Mouse (Mus musculus) c-Kit-positive CD71-positive TER-119-negative erythroid progenitor cells, embryonic 14.5 days (primary cell): ENCODE measurements around the gene 1700069L16Rik.

Source experiments
- DNase-seq: peaks from one replicate; pipeline ENCODE4 v3.0.0-alpha.2; 2013; ENCODE audit warnings: low read depth

The 1700069L16Rik gene

GRCm38 (mm10) chr5:113687514-113687913 is 37.1 kb downstream of the 1700069L16Rik start:
- DNase-seq, result no peak

GRCm38 (mm10) chr5:113685471-113685870 is 39.1 kb downstream of the 1700069L16Rik start:
- DNase-seq, result no peak

GRCm38 (mm10) chr5:113683246-113683645 is 41.3 kb downstream of the 1700069L16Rik start:
- DNase-seq, result no peak

GRCm38 (mm10) chr5:113682472-113682871 is 42.1 kb downstream of the 1700069L16Rik start:
- DNase-seq, result no peak

GRCm38 (mm10) chr5:113681219-113681618 is 43.4 kb downstream of the 1700069L16Rik start:
- no peak for DNase-seq

GRCm38 (mm10) chr5:113679509-113679908 is 45.1 kb downstream of the 1700069L16Rik start:
- no peak for DNase-seq

- no peak for DNase-seq
Observed at GRCm38 (mm10) chr5:113678743-113679452, 45.7 kb downstream of the 1700069L16Rik start.

- no peak for DNase-seq
Observed at GRCm38 (mm10) chr5:113677541-113677940, 47.0 kb downstream of the 1700069L16Rik start.

GRCm38 (mm10) chr5:113674851-113675250 is 49.7 kb downstream of the 1700069L16Rik start:
- DNase-seq, result no peak

- no peak for DNase-seq
Observed at GRCm38 (mm10) chr5:113672456-113672855, 52.1 kb downstream of the 1700069L16Rik start.

- DNase-seq, result no peak
Observed at GRCm38 (mm10) chr5:113670597-113670996, 54.0 kb downstream of the 1700069L16Rik start.

- no peak for DNase-seq
Observed at GRCm38 (mm10) chr5:113670110-113670509, 54.5 kb downstream of the 1700069L16Rik start.

- peak; percentile 21 for DNase-seq
Observed at GRCm38 (mm10) chr5:113664629-113665195, 59.9 kb downstream of the 1700069L16Rik start.

- DNase-seq, result no peak
Observed at GRCm38 (mm10) chr5:113664127-113664526, 60.4 kb downstream of the 1700069L16Rik start.

- no peak for DNase-seq
Observed at GRCm38 (mm10) chr5:113660872-113661271, 63.7 kb downstream of the 1700069L16Rik start.

- DNase-seq, result no peak
Observed at GRCm38 (mm10) chr5:113654821-113655220, 69.8 kb downstream of the 1700069L16Rik start.

GRCm38 (mm10) chr5:113654206-113654605 is 70.4 kb downstream of the 1700069L16Rik start:
- no peak for DNase-seq

GRCm38 (mm10) chr5:113652215-113652614 is 72.4 kb downstream of the 1700069L16Rik start:
- no peak for DNase-seq

GRCm38 (mm10) chr5:113650035-113650865 is 74.3 kb downstream of the 1700069L16Rik start, which contains the start of gene Cmklr1:
Cmklr1 (minus strand) TSS chr5:113650426.
- DNase-seq, result no peak

GRCm38 (mm10) chr5:113648647-113649211 is 75.8 kb downstream of the 1700069L16Rik start:
- DNase-seq, result no peak

GRCm38 (mm10) chr5:113647141-113647540 is 77.4 kb downstream of the 1700069L16Rik start:
- no peak for DNase-seq

GRCm38 (mm10) chr5:113644520-113644919 is 80.1 kb downstream of the 1700069L16Rik start:
- DNase-seq, result no peak
